Mouse (Mus musculus): ENCODE results near the gene Acsl1. TPM values are rescaled to one million over a fixed set of nuclear protein-coding genes. Genes with fewer than 3 reads are reported as not detected.

Gene Acsl1
- polyA plus RNA-seq, 1 experiment from 2014 or later: 7.0 TPM

DNA sequence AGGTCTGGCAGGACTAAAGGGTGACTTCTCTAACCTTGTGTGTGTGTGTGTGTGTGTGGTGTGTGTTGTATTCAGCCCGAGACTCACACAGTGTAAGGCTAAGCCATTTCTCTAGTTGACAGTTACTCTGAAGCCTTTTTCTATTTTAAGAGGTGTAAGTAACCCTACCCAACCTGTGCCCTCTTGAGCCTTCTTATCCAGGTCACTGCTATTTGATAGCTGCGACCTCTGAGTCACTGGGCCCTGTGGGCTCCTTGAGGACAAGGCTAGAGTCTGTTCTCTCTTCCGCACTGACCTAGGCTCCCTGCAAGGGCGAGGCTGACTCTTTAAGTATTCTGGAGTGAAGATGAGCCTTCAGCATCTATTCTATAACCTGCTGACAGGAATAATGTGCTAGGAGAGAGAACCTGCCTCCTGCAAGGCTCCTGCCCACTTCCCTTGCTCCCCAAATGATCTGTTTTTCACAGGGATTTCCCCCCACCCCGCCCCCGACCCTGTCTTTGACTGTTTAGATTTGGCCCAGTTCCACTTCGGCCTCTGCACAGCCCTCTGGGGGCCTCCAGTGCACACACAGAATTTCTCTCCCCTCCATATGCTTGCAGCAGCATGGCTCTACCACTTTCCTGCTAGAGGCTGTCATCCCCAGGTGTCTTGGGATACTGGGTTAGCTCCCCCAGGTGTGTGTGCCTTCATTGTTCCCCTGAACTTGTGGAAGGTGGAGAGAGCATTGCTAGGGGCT lies 9.1 kb downstream of the Acsl1 start:
- H3K27me3 ChIP-seq (ENCODE audit: low read depth, poor library complexity, severe bottlenecking): no peaks in the 10 kb centered on the region
- DNase-seq (ENCODE audit: low spot score): no peak
- H3K4me1 ChIP-seq: peaks cover 22% of the 10 kb centered on the region
- WGBS: 55% methylated on average over 7 of the region's 7 CpGs
- H3K36me3 ChIP-seq: no peaks in the 10 kb centered on the region
- H3K4me3 ChIP-seq: no peak overlapping the region
- H3K27ac ChIP-seq: no peak overlapping the region
- H3K9me3 ChIP-seq (replicated peaks): no peaks in the 10 kb centered on the region

DNA sequence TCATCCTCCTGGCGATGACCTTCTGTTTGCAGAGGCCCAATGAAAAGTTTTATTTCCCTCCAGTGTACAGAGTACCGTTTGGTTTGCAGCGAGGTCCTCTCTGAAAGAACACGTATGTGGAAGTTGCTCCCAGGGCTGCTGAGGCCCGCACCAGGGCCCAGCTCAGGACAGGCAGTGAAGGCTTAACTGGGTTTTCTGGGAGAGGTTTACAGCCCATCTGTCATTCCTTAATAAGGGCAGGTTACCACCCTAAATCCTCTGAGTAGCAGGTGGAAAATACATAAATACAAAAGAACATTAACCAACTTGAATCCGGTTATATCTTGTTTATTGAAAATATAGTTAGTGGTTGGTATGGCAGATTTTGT lies 9.7 kb downstream of the Acsl1 start:
- Histone ChIP-seq H3K9me3 (replicated peaks) (no peaks in the 10 kb centered on the region), H3K36me3 (no peaks in the 10 kb centered on the region), H3K27ac (no peak overlapping the region), H3K4me3 (no peak overlapping the region), H3K4me1 (peaks cover 22% of the 10 kb centered on the region), H3K27me3 (ENCODE audit: low read depth, poor library complexity, severe bottlenecking) (no peaks in the 10 kb centered on the region)
- 62% methylated on average over 6 of the region's 6 CpGs for WGBS
- DNase-seq (ENCODE audit: low spot score): no peak

DNA sequence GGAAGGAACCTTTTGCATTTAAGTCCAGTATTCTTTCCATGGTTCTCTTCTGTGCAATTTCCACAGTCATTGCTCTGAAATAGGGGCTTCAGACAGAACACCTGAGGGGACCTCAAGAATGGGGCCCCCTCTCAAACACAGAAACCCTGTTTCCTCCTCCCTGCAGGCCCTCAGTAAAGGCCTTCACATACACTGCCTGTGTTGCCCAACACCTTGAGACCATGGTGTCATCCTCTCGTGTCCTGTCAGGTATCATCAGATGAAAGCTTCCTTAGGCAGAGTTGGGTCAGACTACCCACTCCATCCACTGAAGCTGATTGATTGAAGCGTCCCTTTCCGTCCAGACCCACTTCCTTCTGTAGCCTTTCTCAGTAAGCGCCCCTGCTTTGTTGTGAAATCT lies 11.9 kb downstream of the Acsl1 start:
- Histone ChIP-seq H3K36me3 (no peaks in the 10 kb centered on the region), H3K27ac (no peak overlapping the region), H3K4me1 (peaks cover 23% of the 10 kb centered on the region), H3K4me3 (no peak overlapping the region), H3K9me3 (replicated peaks) (no peaks in the 10 kb centered on the region), H3K27me3 (ENCODE audit: low read depth, poor library complexity, severe bottlenecking) (no peaks in the 10 kb centered on the region)
- no peak for DNase-seq (ENCODE audit: low spot score)
- WGBS: 89% methylated on average over 4 of the region's 4 CpGs

DNA sequence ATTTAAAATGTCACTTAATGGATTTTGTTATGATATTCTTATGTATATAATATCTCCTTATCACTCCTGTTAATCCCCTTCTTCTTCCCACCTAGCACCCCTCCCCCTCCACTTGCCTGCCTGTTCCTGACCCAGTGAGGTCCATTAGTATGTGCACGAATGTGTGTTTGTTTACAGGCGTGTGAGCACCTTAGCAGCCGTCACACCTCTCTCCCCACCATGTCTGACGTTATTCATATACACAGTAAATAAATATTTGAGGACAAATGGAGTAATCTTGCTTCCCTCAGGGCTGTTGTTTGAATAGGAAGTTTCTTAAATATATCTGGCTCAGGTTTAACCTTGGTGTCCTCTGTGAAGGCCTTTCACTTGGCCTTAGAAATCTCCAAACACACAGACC lies 12.4 kb downstream of the Acsl1 start:
- no peaks in the 10 kb centered on the region for H3K9me3 ChIP-seq (replicated peaks)
- no peaks in the 10 kb centered on the region for H3K36me3 ChIP-seq
- 89% methylated on average over 4 of the region's 4 CpGs for WGBS
- H3K27me3 ChIP-seq (ENCODE audit: low read depth, poor library complexity, severe bottlenecking): no peaks in the 10 kb centered on the region
- no peak overlapping the region for H3K4me3 ChIP-seq
- no peak for DNase-seq (ENCODE audit: low spot score)
- no peak overlapping the region for H3K27ac ChIP-seq
- peaks cover 27% of the 10 kb centered on the region for H3K4me1 ChIP-seq

DNA sequence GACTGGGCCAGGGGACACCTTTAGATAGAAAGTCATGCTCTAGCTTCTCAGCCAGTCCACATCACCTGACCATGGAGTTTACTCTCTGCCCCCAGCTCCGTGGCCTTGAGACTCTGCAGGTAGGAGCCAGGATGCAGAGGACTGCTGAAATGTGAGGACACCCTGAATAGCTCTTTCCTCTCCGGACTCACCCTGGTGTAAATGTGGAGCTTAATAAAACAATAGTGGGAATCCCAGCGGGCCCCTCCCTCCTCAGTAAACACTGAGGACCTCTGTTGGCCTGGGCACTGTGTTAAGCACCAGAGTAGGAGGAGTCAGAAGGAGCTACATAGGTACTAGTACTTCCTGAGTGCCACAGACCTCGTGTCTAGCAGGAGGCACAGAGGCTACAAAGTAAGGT lies 13.2 kb downstream of the Acsl1 start:
- Histone ChIP-seq H3K9me3 (replicated peaks) (no peaks in the 10 kb centered on the region), H3K27ac (peak overlapping the region; percentile 14; the same call in 1 of the 2 replicates), H3K4me3 (no peak overlapping the region), H3K36me3 (no peaks in the 10 kb centered on the region), H3K27me3 (ENCODE audit: low read depth, poor library complexity, severe bottlenecking) (no peaks in the 10 kb centered on the region), H3K4me1 (peaks cover 30% of the 10 kb centered on the region)
- WGBS: 52% methylated on average over 4 of the region's 4 CpGs
- no peak for DNase-seq (ENCODE audit: low spot score)

DNA sequence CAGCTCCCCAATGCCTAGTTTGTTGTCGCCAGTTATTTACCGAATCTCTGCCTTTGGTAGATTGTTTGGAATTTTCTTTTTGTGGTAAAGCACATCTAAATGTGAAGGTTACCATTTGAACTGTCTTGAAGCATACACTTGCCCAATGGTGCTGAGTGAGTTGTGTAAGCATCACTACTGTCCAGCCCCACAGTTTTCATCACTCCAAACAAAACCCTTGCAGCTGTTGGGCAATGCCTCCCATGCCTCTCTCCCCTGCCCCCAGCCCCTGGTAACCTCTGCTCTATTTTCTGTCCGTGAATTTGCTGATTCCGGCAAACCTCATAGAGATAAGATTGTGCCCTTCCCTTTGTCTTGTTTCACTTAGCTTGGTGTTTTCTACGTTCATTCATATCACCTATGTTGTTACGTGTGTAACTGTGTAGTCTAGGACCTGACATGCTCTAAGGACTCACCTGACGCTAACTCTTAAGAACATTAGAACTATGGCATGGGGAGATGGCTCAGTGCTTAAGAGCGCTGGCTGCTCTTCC lies 14.2 kb downstream of the Acsl1 start:
- no peaks in the 10 kb centered on the region for H3K27me3 ChIP-seq (ENCODE audit: low read depth, poor library complexity, severe bottlenecking)
- 92% methylated on average over 8 of the region's 8 CpGs for WGBS
- no peaks in the 10 kb centered on the region for H3K36me3 ChIP-seq
- no peak overlapping the region for H3K27ac ChIP-seq
- H3K4me3 ChIP-seq: no peak overlapping the region
- no peaks in the 10 kb centered on the region for H3K9me3 ChIP-seq (replicated peaks)
- no peak for DNase-seq (ENCODE audit: low spot score)
- peaks cover 28% of the 10 kb centered on the region for H3K4me1 ChIP-seq

DNA sequence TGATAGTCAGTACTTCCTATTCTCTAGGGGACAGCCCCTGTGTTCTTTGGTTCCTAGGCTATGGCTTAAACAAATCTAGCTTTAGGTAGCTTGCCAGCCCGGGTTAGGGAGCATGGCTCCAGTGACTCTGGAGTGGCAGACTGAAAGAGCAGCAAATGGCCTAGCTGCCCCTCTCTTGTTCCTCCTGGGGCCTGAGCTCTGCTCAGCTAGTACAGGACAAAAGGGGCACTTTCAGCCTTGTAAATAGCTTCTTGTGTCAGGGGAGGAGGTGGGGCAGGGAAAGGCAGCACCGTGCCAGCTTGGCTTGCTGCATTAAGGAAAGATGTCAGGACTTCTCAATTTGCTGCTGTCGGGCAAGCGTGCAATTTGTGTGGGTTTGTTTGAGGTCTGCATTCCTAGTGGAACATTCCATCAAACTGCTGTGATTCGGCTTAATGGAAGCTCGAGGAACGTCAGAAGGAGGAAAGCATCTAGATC lies 17.3 kb downstream of the Acsl1 start:
- peaks cover 22% of the 10 kb centered on the region for H3K4me1 ChIP-seq
- H3K9me3 ChIP-seq (replicated peaks): no peaks in the 10 kb centered on the region
- DNase-seq (ENCODE audit: low spot score): no peak
- 61% methylated on average over 7 of the region's 7 CpGs for WGBS
- no peaks in the 10 kb centered on the region for H3K36me3 ChIP-seq
- peak overlapping the region; percentile 17; the same call in 1 of the 2 replicates for H3K27ac ChIP-seq
- H3K4me3 ChIP-seq: no peak overlapping the region
- no peaks in the 10 kb centered on the region for H3K27me3 ChIP-seq (ENCODE audit: low read depth, poor library complexity, severe bottlenecking)

DNA sequence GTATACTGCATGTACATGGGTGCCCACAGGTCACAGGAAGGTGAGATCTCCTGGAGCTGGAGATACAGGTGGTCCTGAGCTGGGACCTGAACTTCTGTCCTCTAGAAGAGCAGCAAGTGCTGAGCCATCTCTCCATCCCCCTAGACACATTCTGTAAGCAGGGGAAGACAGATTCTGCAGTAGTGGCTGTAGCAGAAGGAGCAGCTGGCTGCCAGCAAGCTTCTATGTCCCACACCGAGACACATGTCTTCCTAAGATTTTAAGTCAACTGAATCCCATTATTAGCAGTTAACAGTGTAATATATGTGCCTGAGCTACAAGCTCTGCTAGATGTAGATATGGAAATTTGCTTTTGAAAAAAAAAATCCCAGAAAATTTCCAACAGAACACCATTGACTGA lies 18.4 kb downstream of the Acsl1 start:
- Histone ChIP-seq H3K4me1 (peaks cover 14% of the 10 kb centered on the region), H3K36me3 (no peaks in the 10 kb centered on the region), H3K27me3 (ENCODE audit: low read depth, poor library complexity, severe bottlenecking) (no peaks in the 10 kb centered on the region), H3K9me3 (replicated peaks) (no peaks in the 10 kb centered on the region), H3K27ac (no peak overlapping the region), H3K4me3 (no peak overlapping the region)
- DNase-seq (ENCODE audit: low spot score): no peak
- whole genome bisulfite sequencing: 97% methylated on average over 1 of the region's 1 CpGs

DNA sequence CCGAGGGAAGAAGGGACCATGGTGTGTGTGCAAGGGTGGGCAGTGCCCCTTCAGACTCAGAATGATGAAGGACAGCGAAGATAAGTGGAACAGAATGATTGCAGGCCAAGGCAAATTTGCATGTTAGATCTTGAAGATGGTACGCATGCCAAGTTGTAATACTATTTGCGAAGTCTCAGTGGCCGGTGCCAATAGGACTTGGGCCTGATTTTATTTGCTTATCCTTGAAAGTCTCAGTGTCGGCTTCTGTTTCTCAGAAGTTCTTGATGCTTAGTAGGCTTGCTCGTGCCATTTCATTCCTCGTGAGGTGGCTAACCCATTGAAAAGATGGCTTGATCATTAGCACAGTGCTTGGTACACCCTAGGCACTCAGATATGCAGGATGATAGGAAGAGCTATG lies 19.4 kb downstream of the Acsl1 start:
- H3K4me1 ChIP-seq: peaks cover 11% of the 10 kb centered on the region
- no peak overlapping the region for H3K4me3 ChIP-seq
- WGBS: 94% methylated on average over 8 of the region's 8 CpGs
- DNase-seq (ENCODE audit: low spot score): no peak
- H3K36me3 ChIP-seq: no peaks in the 10 kb centered on the region
- H3K27me3 ChIP-seq (ENCODE audit: low read depth, poor library complexity, severe bottlenecking): no peaks in the 10 kb centered on the region
- no peak overlapping the region for H3K27ac ChIP-seq
- no peaks in the 10 kb centered on the region for H3K9me3 ChIP-seq (replicated peaks)

DNA sequence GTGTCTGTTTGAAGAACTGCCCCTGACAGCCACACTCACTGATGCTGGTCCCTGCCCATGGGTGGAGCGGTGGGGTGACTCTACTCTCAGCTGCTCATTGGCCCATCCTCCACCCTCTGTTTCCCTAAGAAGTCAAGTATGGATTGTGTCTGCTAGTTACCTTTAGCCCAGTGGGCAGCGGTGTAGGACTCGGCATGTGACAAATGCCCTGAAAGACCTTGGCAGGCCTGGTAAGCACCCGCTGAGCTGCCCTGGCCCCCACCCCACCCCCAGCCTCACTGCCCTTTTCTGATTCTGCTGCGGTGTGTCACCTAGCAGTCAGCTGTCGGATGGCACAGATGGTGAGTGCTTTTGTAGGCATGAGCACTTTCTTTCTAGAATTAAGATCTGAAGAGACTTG lies 20.0 kb downstream of the Acsl1 start:
- no peaks in the 10 kb centered on the region for H3K27me3 ChIP-seq (ENCODE audit: low read depth, poor library complexity, severe bottlenecking)

DNA sequence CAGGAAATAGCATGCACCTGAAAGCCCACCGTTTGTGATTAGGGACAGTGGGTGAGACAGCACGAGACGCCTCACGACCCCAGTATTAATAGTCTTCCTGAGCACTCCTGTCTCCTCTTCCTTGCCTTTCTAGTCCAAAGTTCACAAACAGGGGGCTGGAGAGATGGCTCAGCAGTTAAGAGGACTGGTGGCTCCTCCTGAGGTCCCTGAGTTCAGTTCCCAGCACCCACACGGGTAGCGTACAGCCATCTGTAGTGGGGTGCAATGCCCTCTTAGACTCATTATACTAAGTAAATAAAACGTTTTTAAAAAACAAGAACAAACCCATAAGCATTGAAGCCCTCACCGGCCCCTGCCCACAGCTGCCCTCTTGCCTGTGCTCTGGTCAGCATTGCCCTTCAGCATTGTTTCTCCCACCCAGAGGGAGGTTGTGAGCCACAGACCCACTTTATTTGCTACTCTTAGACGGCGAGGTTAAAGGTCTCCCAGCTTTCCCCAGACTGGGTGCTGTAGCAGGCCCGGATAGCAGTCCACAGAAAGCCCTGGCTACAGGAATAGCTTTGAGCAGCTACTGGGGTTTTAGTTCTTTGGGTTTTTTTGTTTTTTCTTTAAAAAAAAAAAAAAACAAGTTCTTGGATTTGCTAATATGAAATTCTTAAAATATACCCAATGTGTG lies 22.8 kb downstream of the Acsl1 start:
- Histone ChIP-seq H3K27me3 (ENCODE audit: low read depth, poor library complexity, severe bottlenecking) (no peaks in the 10 kb centered on the region), H3K4me1 (0 out of 2 replicates have a peak, but pooled peaks cover 7% of the 10 kb centered on the region), H3K4me3 (no peak overlapping the region), H3K27ac (no peak overlapping the region), H3K9me3 (replicated peaks) (no peaks in the 10 kb centered on the region), H3K36me3 (no peaks in the 10 kb centered on the region)
- no peak for DNase-seq (ENCODE audit: low spot score)
- WGBS: 88% methylated on average over 11 of the region's 11 CpGs

More for the DNA sequence above, 20.0 kb downstream of the Acsl1 start:
- Histone ChIP-seq H3K4me3 (no peak overlapping the region), H3K27ac (no peak overlapping the region), H3K9me3 (replicated peaks) (no peaks in the 10 kb centered on the region), H3K36me3 (no peaks in the 10 kb centered on the region), H3K4me1 (peaks cover 11% of the 10 kb centered on the region)
- DNase-seq (ENCODE audit: low spot score): no peak
- 84% methylated on average over 6 of the region's 6 CpGs for WGBS

DNA sequence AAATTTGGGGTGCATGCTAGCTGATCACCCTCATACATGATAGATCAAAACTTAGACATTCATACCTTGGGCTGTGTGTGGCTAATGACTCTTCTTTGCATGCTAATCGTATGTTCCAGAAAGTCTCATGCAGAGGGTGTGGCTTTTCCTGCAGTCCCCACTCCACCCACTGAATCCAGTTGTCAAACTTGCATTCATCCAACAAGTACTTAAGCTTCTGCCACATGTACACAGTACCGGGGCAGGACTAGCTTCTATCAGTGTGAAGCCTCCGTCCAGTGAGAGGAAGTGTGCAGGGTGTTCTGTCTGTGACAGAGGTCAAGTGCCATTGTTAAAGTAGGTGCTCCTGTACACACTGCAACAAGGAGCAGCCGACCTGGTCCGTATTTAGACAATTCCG lies 26.0 kb downstream of the Acsl1 start:
- Histone ChIP-seq H3K36me3 (no peaks in the 10 kb centered on the region), H3K27ac (no peak overlapping the region), H3K4me3 (no peak overlapping the region), H3K4me1 (peaks cover 17% of the 10 kb centered on the region), H3K9me3 (replicated peaks) (no peaks in the 10 kb centered on the region), H3K27me3 (ENCODE audit: low read depth, poor library complexity, severe bottlenecking) (no peaks in the 10 kb centered on the region)
- WGBS: 80% methylated on average over 6 of the region's 6 CpGs
- no peak for DNase-seq (ENCODE audit: low spot score)

DNA sequence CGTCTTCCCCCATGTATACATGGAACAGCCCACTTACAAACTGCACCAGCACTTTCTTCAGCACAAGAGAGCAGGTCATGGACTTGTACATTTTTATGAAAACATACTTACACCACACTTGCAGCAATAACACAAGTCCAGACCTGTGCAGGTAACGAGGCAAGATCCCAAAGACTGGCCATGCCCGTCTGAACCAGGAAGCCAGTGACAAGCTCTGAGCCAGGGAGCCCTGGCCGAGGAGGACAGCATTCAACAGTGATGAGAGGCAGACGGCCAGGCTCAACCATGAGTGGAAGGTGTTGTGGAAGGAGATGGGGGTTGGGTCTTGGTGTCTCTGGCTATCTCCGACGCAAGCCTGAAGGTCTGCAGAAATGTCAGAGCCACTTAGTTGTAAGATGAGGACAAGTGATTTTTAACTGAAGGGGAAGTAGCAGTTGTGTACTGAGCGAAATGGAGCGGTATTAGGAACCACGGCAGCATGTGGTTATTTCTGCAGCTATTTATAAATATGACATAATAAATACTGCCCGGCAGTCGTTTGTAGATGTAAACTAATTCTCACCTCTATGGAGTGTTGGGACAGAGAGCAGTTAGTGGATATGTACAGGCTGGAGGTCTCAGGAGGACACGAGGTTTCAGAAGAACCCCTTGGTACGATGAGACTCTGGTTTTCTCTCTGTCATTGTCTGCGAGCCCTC lies 26.6 kb downstream of the Acsl1 start:
- H3K27ac ChIP-seq: no peak overlapping the region
- H3K36me3 ChIP-seq: no peaks in the 10 kb centered on the region
- H3K27me3 ChIP-seq (ENCODE audit: low read depth, poor library complexity, severe bottlenecking): no peaks in the 10 kb centered on the region
- H3K4me3 ChIP-seq: no peak overlapping the region
- no peak for DNase-seq (ENCODE audit: low spot score)
- WGBS: 80% methylated on average over 15 of the region's 15 CpGs
- H3K4me1 ChIP-seq: peaks cover 17% of the 10 kb centered on the region
- no peaks in the 10 kb centered on the region for H3K9me3 ChIP-seq (replicated peaks)
